Mouse (Mus musculus) thymus, postnatal 4 days (tissue): ENCODE data around the gene Dnase1l3.

Experiments used
- DNase-seq: peaks from one replicate; pipeline ENCODE4 v3.0.0; 2021

Dnase1l3 gene

DNA sequence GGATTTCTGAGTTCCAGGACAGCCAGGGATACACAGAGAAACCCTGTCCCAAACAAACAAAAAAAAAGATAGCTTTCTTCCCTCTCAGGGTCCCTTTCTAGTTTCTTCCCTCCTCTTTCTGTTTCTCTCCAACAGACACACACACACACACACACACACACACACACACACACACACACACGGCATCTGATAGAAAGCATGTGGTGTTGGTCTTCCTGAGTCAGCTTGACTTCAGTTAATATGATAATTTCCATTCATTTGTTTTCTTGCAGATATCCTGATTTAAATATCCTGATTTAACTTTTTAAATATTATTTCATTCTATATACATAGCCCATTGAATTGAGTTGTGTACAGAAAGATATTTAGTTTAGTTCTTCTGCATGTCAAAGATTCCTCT lies 66.0 kb downstream of the Dnase1l3 start:
- no peak for DNase-seq

DNA sequence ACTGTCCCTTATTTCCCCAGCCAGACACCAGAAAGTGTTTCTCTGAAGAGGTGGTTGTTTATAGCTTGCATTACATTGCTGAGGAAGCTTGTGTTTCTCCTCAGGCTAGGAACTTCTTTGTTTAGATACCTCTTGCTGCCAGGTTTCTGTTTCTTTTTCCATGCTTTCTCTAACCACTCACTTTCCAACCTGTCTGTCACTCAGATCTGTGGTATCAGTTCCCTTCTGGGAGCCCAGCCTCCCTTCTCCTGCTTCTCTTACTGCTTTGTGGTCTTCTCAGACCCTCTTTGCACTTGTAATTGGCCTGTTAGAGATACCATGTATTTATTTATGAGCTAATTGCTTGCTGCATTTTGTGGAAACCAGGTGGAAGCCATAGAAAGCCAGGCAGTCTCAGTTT lies 70.7 kb downstream of the Dnase1l3 start:
- DNase-seq = no peak

DNA sequence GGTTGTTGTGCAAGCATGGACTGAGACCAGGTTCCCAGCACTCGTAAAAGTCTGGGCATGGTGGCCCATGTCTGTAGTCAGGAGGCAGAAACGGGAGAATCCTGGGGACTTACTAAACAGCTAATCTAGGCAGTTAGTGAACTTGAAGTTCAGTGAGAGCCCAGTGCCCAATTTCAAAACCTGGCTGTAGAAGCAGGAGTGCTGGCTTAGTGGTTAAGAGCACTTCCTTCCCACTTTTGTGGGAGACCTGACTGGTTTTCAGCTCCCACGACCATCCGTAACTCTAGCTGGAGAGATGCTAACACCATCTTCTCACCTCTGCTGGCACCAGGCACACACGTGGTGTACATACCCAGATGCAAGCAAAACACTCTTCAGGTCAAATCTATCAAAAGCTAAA lies 72.9 kb downstream of the Dnase1l3 start:
- no peak for DNase-seq

DNA sequence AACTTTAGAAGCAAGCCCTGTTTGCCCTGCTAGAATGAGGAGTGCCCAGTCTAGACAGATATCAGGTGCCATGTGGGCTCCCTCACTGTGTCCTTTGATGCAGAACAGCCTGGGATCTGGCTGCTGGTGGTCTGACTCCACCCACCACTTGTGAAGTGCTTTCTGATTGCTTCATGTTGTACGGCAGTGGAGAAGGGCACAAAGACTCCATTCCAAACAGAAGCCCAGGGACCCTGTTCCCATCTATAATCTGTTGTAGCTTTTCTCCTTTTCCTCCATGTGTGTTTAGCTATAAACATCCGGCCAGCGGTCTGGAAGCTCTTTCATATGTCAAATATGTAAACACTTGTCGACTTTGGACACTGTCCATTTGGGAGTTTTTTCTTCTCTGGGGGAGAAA lies 74.5 kb downstream of the Dnase1l3 start:
- no peak for DNase-seq

DNA sequence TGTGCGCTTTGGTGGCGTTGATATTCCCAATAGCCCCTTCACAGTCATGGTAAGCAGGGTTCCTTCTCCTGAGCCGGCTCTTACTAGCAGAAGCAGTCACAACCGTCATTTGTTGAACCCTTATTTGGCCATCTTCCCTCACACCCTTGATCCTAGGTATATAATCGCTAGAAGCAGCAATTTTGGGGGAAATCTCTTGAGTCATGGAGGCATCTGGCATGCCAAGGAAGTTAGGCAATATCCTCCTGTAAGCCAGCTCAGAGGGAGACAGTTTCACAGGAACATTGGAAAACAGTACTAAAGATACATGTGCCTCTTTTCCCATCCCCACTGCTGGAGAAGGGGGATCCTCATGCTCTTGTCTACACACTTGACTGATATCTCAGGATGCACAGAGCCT lies 75.1 kb downstream of the Dnase1l3 start:
- no peak for DNase-seq

DNA sequence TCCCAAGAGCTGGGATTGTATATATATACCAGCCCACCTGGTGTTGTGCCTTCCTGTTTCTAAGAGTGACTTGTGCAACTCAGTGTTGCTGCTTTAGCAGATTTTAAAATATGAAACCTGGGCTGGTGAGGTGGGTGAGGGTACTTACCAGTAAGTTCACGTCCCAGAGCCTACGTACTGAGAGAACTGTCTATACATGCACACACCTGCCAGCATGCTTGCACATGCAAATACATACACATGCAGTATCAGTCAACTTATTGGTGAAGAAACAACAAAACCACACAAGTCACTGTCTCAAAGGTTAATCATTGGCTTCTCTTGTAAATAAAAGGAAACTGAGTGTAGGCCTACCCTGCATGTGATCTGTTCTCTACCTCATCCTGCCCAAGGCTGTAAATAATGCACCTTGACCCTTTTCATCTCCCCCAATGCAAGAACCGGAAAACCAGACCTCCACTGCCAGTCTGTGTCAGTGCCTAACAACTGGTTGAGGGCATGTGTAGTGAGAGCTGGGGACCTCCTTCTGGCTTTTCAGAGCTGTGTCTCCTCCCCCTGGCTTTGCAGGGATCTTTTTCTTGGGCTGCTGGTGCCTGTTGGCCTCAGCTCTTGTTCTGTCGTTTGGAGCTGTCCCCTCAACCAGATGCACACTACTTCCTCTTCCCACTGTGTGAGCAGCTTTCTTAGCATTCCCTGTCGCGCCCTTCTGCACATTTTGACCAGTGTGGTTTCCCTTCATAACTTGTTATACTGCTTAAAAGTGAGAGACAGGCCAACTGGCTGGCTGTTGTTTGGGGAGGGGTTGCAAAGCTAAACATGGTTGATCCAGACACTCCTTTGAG lies 76.0 kb downstream of the Dnase1l3 start:
- DNase-seq = no peak
